Mouse (Mus musculus) layer of hippocampus, postnatal 36 days (tissue): ENCODE measurements at regions not wholly inside any gene's neighbourhood (a gene's known extent, or its start where the extent isn't known, plus 50 kb on each side); places are given as distances from the start of the nearest gene placed in this dataset.

ENCODE experiments used
- DNase-seq, 2 experiments: peaks; one replicate each; pipeline ENCODE4 v3.0.0; 2022

DNA sequence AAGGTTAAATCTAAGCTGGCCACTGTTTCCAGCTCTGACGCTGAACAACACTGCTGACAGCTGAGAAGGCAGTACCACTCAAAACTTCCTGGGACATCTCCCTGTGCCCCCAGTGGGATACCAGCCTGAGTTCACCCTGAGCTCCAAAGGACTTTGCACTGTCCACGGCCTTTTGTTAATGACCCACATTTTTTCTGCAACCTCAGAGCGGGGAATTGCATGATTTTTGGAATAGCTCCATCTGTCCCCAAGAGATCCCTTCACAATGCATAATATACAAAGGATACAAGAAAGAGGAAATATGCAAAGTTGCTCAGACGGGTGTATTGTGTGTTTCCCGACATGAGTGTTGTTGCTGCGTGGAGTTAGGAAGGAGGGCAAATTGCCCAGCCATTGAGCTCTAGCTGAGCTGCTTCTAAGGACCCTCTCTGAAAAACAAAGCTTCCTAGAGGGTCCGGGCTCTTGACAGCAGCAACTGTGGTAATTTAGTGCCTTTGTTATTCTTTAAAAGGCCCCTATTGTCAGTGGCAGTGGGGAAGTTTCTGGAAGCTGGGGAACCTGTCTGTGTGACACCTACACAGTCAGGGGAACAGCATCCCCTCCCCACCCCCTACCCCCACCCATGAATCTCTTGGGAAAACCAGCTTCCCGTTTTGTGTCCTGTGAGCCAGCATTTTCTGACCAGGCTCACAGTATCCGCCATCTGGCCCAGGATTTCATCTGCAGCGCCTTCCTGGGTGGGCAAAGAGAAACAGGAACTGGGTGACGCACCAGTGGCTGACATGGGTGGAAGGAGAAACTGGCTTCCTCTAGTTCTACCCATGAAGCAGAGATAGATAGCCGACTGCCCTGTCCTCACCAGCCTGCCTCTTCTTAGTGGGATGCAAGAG is 217.4 kb upstream of the Spdye4c start:
- no peak for DNase-seq

DNA sequence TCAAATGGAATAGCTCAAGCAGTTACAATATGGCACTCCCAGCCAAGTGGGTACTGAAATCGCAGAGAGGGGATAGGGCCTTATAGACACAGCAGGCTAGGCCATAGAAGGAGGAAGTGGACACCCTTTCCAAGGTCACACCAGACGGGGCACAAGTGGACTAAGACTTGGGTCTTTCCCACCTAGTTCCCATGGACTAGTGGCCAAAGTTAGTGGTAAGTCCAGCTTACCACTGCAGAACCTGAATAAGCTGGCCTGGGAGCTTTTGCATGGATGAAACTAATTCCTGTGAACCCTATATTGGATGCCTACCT is 216.8 kb upstream of the Spdye4c start:
- no peak for DNase-seq

DNA sequence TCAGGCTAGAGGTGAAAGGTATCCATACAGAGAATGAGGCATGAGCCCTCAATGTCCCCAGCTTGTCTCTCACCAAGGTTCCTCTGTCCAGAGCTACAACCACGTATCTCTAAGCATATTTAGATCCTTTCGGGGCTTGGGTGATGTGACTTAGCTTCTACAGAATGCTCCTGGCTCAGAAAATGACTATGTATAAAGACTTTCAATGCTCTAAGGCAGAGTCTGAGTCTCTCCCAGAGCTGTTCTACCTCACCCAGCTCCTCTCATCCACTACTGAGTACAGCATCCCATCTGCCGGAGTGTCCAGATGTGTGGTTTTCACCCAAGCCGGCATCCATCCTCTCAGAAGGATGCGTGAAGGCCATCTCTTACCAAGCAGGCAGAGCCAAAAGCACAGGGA is 216.1 kb upstream of the Spdye4c start:
- no peak for DNase-seq

DNA sequence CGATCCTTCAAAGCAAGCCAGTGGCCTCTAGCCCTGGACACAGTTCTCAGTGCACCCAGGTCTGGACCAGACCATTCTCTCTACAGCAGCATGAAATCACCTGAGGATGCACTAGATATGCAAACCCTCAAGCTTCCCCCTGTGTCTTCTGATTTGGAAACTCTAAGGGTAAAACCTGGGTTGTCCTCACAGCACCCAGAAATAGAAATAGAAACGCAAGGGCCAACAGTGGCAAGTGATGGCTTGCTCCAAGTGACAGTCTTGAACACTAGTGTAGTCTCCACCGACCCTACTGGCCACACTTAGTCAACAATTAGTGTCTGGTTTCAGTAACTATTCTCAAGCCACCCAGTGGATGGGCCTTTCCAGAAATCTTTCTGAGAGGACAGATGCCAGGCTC is 215.2 kb upstream of the Spdye4c start:
- DNase-seq, result no peak

DNA sequence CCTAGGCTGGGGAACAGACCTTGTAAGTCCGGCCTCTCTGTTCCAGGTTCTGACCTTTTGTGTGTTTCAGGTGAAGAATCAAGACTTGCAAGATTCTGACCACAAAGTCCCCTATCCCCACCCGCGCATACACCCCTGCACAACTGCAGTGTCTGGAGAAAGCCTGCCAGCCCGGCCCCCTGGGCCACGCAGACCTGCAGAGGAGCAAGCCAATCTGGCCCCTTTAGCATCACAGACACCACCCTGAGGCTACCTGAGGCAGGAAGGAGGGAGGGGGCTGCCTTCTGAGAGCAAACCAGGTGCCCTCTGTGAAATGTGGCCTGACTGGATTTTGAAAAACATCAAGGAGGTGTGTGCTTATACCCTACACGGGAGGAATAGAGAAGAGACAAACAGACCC is 213.8 kb upstream of the Spdye4c start:
- no peak for DNase-seq

DNA sequence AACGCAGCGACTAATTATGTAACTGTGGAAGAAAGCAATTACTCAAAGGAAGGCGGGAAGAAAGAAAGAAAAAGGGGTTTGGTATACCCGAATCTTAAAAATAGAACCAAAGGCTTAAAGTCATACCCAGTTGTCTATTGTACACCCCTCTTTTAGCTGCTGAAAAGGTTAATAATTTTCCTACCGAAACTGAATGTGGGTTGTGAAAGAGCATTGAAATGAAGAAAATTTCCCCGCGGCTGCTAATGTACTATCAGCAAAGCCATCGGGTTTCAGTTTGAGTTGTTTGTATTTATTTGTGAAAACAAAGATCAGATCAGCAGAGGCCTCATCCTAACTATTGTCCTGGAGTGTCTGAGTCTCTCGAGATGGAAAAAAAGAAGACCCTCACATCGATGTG is 213.3 kb upstream of the Spdye4c start:
- DNase-seq, result no peak

DNA sequence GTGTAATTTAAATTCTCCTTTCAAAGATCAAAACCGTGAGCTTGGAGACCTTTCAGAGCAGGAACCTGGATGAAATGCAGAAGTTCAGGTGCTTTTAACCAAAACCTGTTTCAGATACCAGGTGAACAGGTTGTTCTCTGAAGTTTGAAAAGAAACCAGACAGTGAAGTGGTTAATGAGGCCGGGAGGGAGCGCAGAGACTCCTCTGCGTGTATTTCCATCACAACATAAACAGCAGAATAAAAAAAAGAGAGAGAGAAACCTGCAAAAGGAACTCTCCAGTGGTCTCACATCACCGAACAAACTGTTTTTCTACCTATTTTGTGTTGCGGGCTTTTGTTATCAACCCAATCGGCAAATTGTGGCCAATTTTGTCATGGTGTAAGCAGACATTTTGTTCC is 212.6 kb upstream of the Spdye4c start:
- DNase-seq, result no peak

DNA sequence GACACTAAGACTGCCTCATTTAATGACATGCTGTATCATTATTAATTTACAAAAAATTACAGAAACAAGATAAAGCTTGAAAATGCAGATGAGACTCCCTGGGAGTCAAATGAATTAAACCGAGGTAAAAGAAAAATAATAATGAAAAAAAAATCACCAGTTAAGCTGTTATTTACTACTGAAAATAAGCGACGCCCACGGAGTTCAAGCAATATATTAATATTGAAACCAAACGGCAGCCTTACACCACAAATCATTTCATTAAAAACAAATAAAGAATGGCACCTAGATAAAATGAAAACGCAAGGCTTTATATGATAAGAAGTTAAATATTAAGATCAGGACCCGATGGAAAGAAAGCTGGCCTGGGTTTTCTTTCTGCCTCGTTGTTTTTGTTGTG is 211.9 kb upstream of the Spdye4c start:
- DNase-seq, result no peak

DNA sequence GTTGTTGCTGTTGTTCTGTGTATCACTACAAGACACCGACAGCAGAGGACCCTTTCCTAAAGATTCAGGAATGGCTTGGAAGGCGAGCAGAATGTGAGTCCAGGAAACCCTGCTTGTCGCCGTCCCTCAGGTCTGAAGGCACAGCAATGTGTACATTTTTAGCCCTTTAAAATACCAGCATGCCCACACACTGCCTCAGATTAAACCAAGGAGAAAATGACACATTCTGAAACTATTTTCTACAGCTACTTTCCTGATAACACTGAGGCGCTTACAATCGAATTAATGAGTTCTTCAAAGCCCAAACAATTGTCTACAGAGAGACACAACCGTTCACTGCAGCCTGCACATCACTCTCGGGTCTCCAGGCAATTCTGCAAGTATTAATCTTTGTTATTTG is 211.5 kb upstream of the Spdye4c start:
- DNase-seq, result no peak

DNA sequence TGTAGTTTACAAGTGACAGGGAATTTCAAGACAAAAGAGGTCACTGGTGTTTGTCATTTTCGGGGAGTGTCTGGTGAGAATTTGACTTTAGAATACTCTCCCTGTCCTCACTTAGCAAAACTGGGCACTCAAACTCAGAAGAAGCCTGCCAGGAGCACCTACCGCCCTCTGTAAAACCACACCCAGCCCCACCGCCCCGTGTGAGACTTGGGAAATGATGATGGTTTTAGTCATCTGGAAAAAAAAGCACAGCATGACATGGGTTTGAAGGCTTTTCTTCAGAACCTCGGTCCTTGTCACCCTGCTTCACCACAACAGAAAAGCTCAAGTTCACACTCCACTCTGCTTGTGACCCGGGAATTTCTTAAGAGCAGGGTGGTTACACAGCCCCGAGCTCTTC is 210.4 kb upstream of the Spdye4c start:
- no peak for DNase-seq

DNA sequence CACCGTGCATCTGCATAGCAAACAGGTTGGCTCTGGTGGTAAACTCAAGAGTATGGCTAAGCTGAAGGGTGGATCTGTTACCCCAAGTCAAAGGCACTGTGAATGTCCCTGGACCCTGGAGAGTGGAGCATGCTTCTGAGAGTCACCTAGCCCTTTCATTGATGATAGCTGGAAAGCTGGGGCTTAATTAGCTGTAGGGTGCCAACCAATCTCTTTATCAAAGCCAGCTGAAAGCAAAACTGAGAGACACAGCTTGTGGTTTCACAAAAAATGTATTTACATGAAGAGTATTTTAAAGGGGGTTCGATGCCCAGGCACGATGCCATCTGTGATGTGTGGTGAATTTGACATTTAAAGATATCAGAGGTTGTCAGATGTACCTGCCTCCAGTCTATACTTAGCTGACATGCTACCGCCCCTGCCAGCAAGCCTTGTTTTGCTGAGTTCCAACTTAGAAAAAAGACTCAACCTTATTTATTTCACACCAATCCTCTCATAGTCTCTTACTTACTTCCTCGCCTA is 209.3 kb upstream of the Spdye4c start:
- DNase-seq, result no peak

DNA sequence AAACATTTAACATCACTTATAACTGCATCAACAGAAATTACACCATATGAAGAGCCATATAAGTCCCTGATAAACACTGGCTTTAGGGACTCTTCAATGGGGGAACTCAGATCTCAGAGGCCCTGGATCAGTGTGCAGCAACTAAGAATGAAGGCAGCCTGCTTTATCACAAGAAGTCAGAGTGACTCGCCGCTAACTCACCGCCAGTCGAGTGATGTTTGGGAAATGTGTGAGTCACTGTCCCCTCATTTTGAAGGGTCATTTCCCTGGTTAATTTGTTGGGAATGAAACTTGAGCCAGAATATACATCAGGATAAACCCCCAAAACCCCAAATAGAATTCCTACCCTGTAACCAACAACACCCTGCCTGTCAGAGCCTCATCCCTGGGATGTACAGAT is 208.5 kb upstream of the Spdye4c start:
- no peak for DNase-seq

DNA sequence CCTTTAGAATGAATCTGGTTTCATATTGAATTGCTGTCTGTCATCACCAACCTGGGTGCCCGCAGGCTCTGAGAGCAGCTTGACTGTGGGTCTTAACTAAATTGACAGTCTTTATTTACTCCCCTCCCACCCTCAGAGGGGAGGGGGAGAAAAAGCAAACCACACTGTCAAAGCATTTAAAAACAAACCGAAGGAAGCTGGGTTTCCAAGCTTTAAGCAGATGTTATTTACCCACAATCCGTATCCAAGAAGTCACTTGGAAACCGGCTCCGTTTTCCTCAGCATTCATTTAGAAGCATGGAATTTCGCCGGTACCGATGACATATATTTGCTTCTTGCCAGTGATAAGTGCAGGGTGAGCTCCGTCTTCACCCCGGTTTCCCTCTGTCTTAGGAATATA is 206.4 kb upstream of the Spdye4c start:
- no peak for DNase-seq

DNA sequence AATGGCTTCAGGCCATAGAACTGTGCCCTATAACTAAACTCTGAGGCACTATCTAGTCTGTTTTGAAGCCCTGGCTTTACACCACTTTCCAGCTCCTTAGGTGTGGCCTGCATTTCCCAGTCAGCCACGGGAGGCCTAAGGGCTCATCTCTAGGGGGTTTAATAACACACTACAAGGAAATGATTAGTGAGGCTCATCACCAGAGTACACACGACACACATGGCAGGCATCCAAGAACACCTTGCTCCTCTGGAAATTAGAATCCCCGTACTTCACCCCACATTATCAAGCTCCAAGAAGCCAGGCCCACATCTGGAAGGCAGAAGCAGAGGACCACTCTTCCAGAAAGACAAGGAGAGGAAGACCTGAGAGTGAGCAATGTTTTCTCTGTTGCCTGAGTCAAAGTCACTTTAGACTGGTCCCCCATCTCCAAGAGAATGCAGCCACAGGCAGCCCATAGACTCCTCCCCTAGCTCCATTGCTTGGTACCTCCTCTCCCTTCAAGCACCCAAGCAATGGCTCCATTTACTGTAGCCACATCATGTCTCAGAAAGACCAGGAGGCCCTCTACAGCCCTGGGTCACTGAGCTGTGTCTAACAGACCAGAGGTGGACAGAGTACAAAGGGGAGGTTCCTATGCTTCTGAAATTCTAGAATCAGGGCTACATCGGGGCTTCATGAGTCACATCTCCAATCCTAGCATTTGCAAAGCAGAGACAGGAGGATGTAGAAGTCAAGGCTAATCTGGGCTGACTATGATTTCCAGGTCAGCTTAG is 204.0 kb upstream of the Spdye4c start:
- DNase-seq, result no peak

DNA sequence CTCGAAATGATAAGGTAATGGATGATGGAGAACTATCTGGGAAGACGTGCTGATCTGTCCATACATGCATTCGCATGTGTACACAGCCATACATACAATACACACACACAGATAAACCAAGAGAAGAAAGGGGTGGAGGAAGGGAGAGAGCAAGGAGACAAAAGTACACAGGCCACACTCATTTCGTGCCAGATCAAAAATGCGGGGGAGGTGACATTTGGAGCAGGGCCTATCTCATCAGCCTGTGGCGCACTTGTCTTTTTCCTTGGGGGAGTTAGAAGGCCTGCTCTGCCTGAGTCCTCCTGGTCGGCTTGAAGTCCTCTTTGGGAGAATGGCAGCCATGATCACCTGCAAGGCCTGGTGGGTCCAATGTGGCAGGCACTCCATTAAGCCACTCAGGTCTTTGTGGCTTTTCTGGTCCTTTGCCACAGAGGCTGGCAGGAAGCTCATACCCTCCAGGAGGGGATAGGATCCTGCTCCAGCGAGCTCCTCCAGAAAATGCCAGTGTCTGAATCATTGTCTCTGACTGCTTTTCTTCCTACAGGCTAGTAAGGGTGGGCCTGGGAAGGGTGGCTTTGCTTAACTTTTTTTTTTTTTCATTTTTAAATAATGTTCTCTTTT is 203.0 kb upstream of the Spdye4c start:
- no peak for DNase-seq

DNA sequence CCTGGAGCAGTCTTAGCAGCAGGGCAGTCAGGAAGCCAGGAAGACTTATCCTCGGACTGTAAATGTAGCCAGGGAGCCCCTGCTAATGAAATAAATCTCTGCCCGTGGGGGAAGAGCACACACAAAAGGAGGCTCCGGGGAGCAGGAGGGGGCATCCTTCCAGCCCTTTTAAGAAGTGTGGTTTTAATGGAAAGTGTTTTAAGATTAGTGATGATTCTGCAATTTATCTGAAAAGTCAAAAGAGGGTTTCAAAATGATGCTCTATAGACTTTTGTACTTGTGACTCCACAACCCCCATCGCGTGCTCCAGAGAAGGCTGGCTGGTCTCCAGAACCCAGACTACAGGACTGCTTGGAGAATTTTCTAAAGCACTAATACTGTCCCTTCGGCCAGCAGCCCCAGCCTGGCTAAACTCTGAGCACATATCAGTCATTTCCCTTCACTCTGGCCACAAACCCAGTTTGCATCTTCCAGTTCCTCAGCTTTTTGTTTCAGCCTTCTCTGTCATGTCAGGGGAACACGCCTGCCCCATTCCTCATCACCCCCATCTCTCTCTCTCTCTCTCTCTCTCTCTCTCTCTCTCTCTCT is 202.0 kb upstream of the Spdye4c start:
- no peak for DNase-seq

DNA sequence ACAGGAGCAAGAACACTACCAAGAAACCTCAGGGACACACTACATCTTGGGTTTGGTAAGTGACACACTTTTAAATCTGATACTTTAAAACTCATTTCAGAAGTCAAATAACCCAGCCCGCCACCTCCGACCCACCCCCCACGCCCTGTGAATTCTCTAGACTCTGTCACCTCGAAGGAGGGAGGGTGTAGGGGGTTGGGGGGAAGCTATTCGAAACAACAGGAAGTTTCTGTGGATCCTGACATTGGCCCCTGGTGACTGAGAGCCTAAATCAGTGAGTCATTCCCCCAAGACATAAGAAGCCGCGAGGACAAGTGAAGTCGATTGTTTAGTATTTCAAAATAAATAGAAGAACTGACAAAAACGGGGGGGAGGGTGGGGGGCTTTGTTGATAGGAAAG is 198.7 kb upstream of the Spdye4c start:
- DNase-seq, result no peak

DNA sequence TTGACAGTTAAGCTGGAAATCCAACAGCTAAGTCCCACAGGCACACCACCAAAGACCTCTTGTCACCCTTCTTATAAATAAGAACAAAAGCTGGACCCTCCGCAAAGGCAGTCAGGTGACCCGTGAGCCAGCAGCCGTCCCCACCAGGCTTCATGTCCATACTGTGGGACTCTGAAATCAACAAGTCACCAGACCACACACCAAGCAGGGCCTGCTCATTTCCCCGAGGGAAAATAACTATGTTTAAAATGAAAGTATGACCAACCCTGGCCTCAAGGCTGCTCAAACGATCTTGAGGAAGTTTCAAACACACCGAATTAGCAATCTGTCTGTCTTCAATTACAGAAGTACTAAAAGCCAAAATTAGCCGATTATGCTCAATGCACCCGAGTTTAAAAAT is 197.6 kb upstream of the Spdye4c start:
- no peak for DNase-seq

DNA sequence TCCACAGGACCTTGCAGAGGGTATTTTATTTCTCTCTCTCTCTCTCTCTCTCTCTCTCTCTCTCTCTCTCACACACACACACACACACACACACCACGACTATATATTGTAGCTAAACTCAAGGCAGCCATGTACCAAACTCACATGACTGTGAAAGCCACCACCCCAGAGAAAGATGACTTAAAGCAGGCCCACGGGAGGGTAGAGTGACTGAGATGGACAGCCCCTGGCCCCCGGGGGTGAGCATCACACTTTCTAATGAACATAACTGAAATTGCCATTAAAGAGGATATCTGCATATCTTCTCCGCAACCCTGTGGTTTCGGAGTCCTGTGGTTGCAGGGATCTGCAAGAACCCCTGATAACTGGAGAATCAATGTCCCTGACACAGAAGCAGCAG is 197.1 kb upstream of the Spdye4c start:
- no peak for DNase-seq

DNA sequence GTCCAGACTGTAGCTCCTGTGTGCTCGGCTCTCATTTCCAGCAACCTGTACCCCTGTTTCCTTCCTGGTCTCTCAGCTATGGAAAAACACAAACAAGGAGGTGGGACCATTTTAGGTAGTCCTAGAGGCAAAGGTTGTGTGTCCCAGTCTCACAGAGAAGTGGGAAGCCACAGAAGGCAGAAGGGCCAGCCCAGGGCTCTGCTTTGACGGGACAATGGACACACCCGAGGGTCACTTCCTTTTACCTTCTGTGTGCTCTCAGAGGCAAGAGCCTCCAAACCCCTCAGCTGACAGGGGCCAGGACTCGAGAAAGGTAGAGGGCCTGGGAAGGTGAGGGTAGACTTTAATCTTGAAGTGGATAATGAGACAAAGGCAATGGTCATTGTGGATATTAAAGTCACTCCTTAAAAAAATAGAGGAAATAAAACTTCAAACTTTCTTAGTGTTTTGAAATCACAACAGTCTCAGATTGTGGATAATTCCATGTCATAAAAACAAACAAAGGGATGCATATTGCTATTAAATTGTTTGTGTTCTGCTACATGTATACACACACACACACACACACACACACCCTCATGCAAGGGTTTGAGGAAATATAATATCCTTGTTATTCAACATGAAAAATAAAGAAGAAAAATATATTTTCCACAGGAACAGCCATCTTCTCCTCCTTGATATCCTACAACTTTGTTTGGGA is 195.6 kb upstream of the Spdye4c start:
- no peak for DNase-seq

DNA sequence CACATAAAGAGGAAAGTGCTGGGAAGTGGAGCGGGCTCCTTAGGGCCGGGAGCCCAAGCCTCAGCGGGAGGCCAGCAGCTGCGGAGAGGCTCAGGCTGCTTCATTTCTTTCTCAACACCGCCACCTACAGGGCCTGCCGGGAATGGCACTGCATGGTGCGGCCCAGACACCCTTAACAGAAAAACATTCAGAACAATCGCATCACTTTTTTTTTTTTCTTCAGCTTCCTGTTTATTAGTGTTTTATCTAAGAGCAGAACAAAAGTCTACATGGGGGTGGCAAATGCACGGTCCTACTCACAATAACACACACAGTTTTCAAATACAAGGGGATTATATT is 195.0 kb upstream of the Spdye4c start:
- DNase-seq, result peak; percentile 89 to 95

DNA sequence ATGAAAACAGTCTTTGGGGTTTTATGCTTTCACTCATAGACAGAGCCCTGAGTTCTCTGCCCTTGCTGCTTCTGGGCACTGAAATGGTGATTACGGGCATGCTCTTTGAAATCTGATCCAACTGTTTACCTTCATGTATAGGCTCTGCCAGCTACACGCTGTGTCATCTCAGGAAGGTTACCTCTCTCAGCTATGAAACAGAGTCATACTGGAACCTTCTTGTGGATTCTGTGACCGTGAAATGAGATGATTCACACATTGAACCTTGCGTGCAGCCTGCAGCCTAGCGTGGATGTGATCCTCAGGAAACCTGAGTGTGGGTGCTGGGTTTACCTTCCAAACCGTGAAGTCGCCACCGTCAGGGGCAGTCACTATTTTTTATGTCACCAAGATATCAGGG is 189.7 kb upstream of the Spdye4c start:
- DNase-seq, result no peak
